In the genomic region with DNA sequence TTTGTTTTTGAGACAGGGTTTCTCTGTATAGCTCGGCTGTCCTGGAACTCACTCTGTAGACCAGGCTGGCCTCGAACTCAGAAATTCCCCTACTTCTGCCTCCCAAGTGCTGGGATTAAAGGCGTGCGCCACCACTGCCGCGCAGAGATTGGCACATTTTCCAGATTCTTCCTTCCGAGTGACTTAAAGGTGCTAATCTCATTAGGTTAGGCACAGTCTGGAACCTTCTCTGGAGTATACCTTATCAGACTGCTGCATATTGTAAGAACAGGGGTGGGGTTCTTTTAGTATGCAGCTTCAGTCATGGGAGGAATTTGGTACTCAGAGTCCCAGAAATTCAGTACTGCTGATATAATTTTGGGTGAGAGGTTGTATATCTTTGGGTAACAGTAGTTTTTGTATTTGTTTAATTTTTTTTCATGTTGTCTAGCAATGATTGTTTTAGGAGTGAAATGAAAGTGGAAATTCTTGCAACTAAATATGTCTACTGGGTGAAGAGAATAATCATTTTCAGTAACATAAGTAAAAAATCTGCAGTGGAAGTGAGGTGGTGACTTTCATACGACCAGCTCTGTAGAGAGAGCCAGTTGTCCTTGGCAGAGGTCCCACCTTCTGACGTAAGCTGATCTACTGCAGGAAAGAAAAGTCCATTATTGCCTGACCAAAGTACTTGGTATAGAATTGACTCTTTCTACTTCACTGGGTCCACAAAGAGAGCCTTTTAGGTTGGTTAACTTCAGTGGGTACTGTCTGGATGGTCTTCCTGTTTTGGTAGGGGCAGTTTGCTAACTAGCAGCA, we compare ENCODE assay signal across 1 mouse cellular context.
A peak's percentile ranks its signal among the peaks of the same experiment; 100 is the strongest.
TF ChIP-seq lines count a peak whose summit lies in the region.

No protein-coding gene starts in this region.

TF ChIP-seq in MEL, 35 proteins besides CTCF, POLR2A, EP300 and RAD21 (continued from another document):
- TF ChIP-seq NELFE (IDR thresholded peaks at IDR 0.05; ENCODE audit: low read depth, low read length) = no peak
- no peak for TF ChIP-seq JUND (IDR thresholded peaks at IDR 0.05; ENCODE audit: low read depth, low read length)
- TF ChIP-seq POLR2AphosphoS2 (IDR thresholded peaks at IDR 0.05; ENCODE audit: low read length) = no peak
- peak; percentile 97 for TF ChIP-seq TCF12 (IDR thresholded peaks at IDR 0.05; ENCODE audit: low read depth, low read length)
- no peak for TF ChIP-seq NRF1 (IDR thresholded peaks at IDR 0.05; ENCODE audit: insufficient read depth, low read depth, low read length, poor library complexity, severe bottlenecking)
- no peak for TF ChIP-seq ZNF384 (IDR thresholded peaks at IDR 0.05; ENCODE audit: low read depth, low read length)
- peak; percentile 75; the same call in 1 of the 2 replicates for TF ChIP-seq MAZ (IDR thresholded peaks at IDR 0.05; ENCODE audit: low read depth, low read length)
- peak; percentile 94 for TF ChIP-seq BHLHE40 (IDR thresholded peaks at IDR 0.05; ENCODE audit: borderline replicate concordance, low read depth, low read length)
- TF ChIP-seq HCFC1 (IDR thresholded peaks at IDR 0.05; ENCODE audit: low read depth, low read length) = no peak
- peak; percentile 77; the same call in 1 of the 2 replicates for TF ChIP-seq MXI1 (IDR thresholded peaks at IDR 0.05; ENCODE audit: low read depth, low read length)
- peak; percentile 96 for TF ChIP-seq GATA1 (IDR thresholded peaks at IDR 0.05; ENCODE audit: low read depth, low read length)
- TF ChIP-seq USF2 (IDR thresholded peaks at IDR 0.05; ENCODE audit: borderline replicate concordance in 1 of 2, insufficient read depth in 1 of 2, low read depth in 1 of 2, low read length in 2 of 2) = no peak
- TF ChIP-seq TAL1 (IDR thresholded peaks at IDR 0.05; ENCODE audit: low read length) = peak; percentile 95
- no peak for TF ChIP-seq GABPA (IDR thresholded peaks at IDR 0.05; ENCODE audit: low read depth, low read length)
- TF ChIP-seq TBP (IDR thresholded peaks at IDR 0.05; ENCODE audit: low read depth, low read length) = peak; percentile 97
- 0 out of 2 replicates have a peak, but pooled peaks have one; percentile 67 for TF ChIP-seq MYC (IDR thresholded peaks at IDR 0.05; ENCODE audit: low read depth, low read length)
- TF ChIP-seq SIN3A (IDR thresholded peaks at IDR 0.05; ENCODE audit: low read length) = peak; percentile 71
- no peak for TF ChIP-seq SMC3 (IDR thresholded peaks at IDR 0.05; ENCODE audit: low read depth, low read length)
- no peak for TF ChIP-seq CHD2 (IDR thresholded peaks at IDR 0.05; ENCODE audit: low read length)
- no peak for TF ChIP-seq MYB (IDR thresholded peaks at IDR 0.05; ENCODE audit: low read depth, low read length)
- peak; percentile 19; the same call in 1 of the 2 replicates for TF ChIP-seq MAFK (IDR thresholded peaks at IDR 0.05; ENCODE audit: borderline replicate concordance, low read depth, low read length)
